Mouse (Mus musculus): ENCODE data around the gene Olfr1057. TPM values are rescaled to one million over a fixed set of nuclear protein-coding genes. Genes with fewer than 3 reads are reported as not detected.
"Not testable (repeated sequence)": the region's sequence is repeated elsewhere in the genome, so short reads cannot be mapped to it uniquely, and the experiment has no call there.

Olfr1057 gene
- not detected for total RNA-seq (2021)
- long read RNA-seq, experiment 1, result 0 reads
- long read RNA-seq, experiment 2, result 0 reads

DNA sequence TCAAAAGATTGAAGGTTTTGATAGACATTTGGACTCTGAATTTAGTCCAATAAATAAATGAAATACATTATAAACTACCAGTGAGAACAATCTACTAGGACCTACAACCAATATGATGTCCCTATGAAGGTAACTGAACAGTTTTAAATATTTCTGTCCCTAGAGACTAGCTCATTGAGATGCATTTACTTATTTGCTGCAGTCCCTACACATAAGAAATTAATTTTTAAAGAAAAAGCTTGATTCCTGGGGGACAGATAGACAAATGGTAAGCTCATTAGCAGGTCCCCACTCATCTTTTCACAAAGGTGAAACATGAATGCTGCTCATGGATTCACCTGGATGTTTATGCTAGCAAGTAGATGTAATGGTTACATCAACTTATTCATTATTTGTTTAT, at the start of gene Olfr1057:
TSS of gene Olfr1057 (minus strand) at position 101 of the 400 bp plus-strand sequence.
- TF ChIP-seq CTCF (IDR thresholded peaks at IDR 0.05), result no peak
- no peak within 1 kb of the TSS for H3K4me3 ChIP-seq
- intact Hi-C loops (cut with DNase I), result no loop called here
- no peak for DNase-seq (ENCODE audit: extremely low spot score in 1 of 2, low spot score in 2 of 2)
- no peak within 1 kb of the TSS for H3K27ac ChIP-seq

DNA sequence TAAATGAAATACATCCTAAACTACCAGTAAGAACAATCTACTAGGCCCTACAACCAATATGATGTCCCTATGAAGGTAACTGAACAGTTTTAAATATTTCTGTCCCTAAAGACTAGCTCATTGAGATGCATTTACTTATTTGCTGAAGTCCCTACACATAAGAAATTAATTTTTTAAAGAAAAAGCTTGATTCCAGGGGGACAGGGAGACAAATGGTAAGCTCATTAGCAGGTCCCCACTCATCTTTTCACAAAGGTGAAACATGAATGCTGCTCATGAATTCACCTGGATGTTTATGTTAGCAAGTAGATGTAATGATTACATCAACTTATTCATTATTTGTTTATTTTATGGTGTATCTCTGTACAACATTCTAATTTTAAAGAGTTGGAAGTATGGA, 48.5 kb upstream of the Olfr1057 start, which contains the start of gene Olfr1062:
TSS of gene Olfr1062 (minus strand) at position 101 of the 400 bp plus-strand sequence.
- DNase-seq (ENCODE audit: extremely low spot score in 1 of 2, low spot score in 2 of 2); H3K4me3 ChIP-seq; H3K27ac ChIP-seq; intact Hi-C loops (cut with DNase I): not testable (repeated sequence)

DNA sequence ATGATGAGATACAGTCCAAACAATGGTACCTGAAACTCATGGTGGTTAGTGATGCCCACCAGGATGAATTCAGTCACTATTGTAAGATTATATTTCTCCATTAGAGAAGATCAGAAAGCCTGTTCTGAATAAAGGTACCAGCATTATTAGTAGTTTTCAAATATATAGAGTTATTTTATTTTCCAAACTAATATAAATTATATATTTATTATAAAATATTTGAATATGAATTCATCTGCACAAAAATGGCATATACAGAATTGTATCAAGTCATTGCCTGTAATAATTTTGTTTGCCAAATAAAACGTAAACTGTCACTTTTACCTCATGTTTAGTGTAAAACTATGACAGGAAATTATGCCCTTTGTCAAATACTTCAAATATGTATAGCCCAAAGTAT, 35.8 kb upstream of the Olfr1057 start, which contains the start of gene Olfr1061:
TSS of gene Olfr1061 (minus strand) at position 101 of the 400 bp plus-strand sequence.
- H3K27ac ChIP-seq, result no peak within 1 kb of the TSS
- intact Hi-C loops (cut with DNase I), result no loop called here
- DNase-seq (ENCODE audit: extremely low spot score in 1 of 2, low spot score in 2 of 2), result no peak

DNA sequence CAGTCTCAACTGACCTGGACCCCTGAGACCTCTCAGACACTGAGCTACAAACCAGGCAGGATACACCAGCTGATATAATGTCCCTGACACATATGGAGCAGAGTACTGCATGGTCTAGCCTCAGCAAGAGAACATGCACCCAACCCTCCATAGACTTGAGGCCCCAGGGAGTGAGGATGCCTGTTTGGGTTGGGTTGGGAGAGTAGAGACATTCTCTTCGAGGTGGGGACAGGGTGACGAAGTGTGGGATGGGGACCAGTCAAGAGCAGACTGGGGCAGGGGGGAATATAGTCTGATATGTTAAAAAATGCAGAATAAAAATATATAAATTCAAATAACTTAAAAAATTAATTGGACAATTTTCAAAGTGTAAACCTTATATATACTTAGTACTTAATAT, 16.9 kb upstream of the Olfr1057 start:
- intact Hi-C loops (cut with DNase I), result no loop called here

More for the DNA sequence above, 35.8 kb upstream of the Olfr1057 start, which contains the start of gene Olfr1061:
- no peak within 1 kb of the TSS for H3K4me3 ChIP-seq
- TF ChIP-seq CTCF (IDR thresholded peaks at IDR 0.05), result no peak

DNA sequence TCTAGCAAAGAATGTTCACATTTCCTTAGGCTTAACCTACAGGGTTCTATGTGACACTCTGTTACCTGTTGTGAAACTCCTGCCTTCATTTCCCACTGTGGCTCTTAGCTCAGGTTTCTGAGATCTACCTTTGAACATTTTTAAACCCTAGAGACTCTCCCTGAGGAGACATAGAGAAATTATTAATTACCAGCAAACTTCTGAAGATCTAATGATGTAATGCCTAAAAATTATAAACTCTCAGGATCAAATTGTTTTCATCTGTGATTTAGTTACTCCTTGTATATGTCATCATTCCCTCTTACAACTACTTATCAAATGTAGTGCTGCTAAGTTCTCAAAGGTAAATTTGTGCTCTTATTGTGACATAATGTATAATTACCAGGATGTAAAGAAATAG, 10.3 kb upstream of the Olfr1057 start, which contains the start of gene Olfr1058:
TSS of gene Olfr1058 (minus strand) at position 101 of the 400 bp plus-strand sequence.
- DNase-seq (ENCODE audit: extremely low spot score in 1 of 2, low spot score in 2 of 2); intact Hi-C loops (cut with DNase I); H3K4me3 ChIP-seq; H3K27ac ChIP-seq: not testable (repeated sequence)

More for the DNA sequence above, 16.9 kb upstream of the Olfr1057 start:
- no peak for DNase-seq (ENCODE audit: extremely low spot score in 1 of 2, low spot score in 2 of 2)
- Histone ChIP-seq H3K27ac (no peak overlapping the region), H3K4me3 (no peak overlapping the region)
- TF ChIP-seq CTCF (IDR thresholded peaks at IDR 0.05), result no peak

DNA sequence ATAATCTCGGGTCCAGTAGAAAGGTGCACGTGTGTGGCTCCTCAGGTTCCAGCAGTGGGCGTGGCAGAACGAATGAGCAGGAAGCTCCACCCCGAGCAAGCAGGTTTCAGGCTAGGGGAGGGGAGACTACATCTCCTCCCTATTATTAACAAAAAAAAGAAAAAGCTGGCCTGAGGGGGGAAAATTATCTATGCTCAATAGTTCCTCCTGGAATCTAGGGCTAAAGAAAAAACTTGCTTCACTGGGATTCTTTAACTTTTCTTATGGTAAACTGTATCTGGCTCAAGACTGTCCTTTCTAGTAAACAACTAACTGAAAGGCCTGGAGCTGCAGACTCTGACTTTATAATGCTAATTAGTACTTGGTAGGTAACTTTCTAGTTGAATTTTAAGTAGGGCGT, 11.9 kb downstream of the Olfr1057 start:
- intact Hi-C loops (cut with DNase I); DNase-seq (ENCODE audit: extremely low spot score in 1 of 2, low spot score in 2 of 2); H3K4me3 ChIP-seq; H3K27ac ChIP-seq: not testable (repeated sequence)

DNA sequence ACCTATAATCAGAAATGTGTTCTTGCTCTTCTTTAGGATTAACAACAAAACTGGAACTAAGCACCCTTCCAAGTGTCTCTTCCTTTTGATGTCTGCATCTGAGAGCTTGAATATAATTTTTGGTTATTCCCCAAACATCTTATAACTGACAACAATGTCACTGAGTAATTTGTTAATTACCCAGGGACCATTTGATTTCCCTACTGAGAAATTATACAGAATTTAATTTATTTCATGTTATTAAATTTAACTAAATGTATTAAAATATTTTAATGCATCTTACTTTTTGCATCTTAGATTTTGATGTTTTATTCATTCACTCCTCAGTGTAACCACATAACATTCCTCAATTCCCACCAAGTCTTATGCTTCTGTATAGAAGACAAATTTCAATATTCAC, 15.8 kb downstream of the Olfr1057 start, which contains the start of gene Olfr1056:
TSS of gene Olfr1056 (minus strand) at position 101 of the 400 bp plus-strand sequence.
- Histone ChIP-seq H3K27ac (no peak within 1 kb of the TSS), H3K4me3 (no peak within 1 kb of the TSS)
- no peak for DNase-seq (ENCODE audit: extremely low spot score in 1 of 2, low spot score in 2 of 2)
- intact Hi-C loops (cut with DNase I), result no loop called here
- no peak for TF ChIP-seq CTCF (IDR thresholded peaks at IDR 0.05)

DNA sequence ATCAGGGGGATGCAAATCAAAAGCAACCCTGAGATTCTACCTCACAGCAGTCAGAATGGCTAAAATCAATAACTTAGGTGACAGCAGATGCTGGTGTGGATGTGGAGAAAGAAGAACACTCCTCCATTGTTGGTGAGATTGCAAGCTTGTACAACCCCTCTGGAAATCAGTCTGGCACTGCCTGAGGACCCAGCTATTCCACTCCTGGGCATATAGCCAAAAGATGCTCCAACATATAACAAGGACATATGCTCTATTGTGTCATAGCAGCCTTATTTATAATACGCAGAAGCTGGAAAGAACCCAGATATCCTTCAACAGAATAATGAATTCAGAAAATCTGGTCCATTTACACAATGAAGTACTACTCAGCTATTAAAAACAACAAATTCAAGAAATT, 26.4 kb downstream of the Olfr1057 start:
- DNase-seq (ENCODE audit: extremely low spot score in 1 of 2, low spot score in 2 of 2); H3K4me3 ChIP-seq; H3K27ac ChIP-seq; intact Hi-C loops (cut with DNase I): not testable (repeated sequence)

DNA sequence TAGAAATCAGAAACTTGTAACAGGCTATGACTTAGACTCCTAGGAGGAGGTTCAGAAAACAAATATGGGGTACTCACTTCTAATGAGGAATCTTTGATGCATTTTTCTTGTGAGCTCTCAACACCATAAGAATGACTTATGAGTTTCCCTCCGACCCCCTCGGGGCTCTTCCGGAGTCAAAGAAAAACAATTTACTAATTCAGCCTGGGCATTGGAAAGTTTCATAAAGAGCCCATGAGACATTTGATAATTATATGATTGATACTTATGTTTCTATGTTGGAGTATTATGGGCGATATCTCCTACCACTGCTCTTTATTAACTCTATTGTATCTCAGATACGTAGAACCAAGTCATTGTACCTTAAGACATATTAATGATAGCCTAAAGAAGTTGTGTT, 28.0 kb downstream of the Olfr1057 start, which contains the start of gene Olfr1055:
TSS of gene Olfr1055 (minus strand) at position 101 of the 400 bp plus-strand sequence.
- Histone ChIP-seq H3K27ac (no peak within 1 kb of the TSS), H3K4me3 (no peak within 1 kb of the TSS)
- DNase-seq (ENCODE audit: extremely low spot score in 1 of 2, low spot score in 2 of 2), result no peak
- TF ChIP-seq CTCF (IDR thresholded peaks at IDR 0.05), result no peak
- intact Hi-C loops (cut with DNase I), result no loop called here

DNA sequence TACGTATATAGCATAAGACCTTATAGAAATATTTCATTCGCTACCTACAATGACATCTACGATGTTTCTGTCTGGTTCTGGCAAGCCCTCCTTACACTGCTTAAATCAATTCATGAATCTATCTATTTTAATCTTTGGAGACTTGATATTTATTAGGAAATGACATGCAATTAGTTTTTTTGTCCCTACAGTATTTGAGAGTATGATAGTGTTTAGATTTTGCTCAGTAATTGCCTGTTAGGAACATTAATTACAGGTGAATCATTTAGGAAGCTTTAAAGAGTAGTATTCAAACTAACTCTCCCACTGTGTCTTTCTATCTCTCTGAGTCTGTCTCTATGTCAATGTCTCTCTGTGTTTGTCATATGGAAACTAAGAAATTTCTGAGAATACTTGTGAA, 42.9 kb downstream of the Olfr1057 start, which contains the start of gene Olfr1054:
TSS of gene Olfr1054 (minus strand) at position 101 of the 400 bp plus-strand sequence.
- no peak for TF ChIP-seq CTCF (IDR thresholded peaks at IDR 0.05)
- intact Hi-C loops (cut with DNase I), result no loop called here
- DNase-seq (ENCODE audit: extremely low spot score in 1 of 2, low spot score in 2 of 2), result no peak
- H3K4me3 ChIP-seq, result no peak within 1 kb of the TSS
- no peak within 1 kb of the TSS for H3K27ac ChIP-seq

Other genes with a start within 250 kb of the Olfr1057 start
- gene Olfr1039, start 242.5 kb downstream of the Olfr1057 start, total RNA-seq (2021), result not detected
- gene Olfr1040, start 231.7 kb downstream of the Olfr1057 start, total RNA-seq (2021), result not detected
- gene Olfr1042, start 216.6 kb downstream of the Olfr1057 start, total RNA-seq (2021), result not detected
- gene Olfr1043, start 210.9 kb downstream of the Olfr1057 start, total RNA-seq (2021), result not detected
- not detected for gene Olfr1044, start 200.6 kb downstream of the Olfr1057 start, total RNA-seq (2021)
- gene Olfr52, start 192.7 kb downstream of the Olfr1057 start, total RNA-seq (2021), result not detected
- not detected for gene Olfr1045, start 175.4 kb downstream of the Olfr1057 start, total RNA-seq (2021)
- not detected for gene Olfr1046, start 159.1 kb downstream of the Olfr1057 start, total RNA-seq (2021)
- gene Olfr1047, start 147.0 kb downstream of the Olfr1057 start, total RNA-seq (2021), result not detected
- not detected for gene Olfr1048, start 138.1 kb downstream of the Olfr1057 start, total RNA-seq (2021)
- not detected for gene Olfr1049, start 120.1 kb downstream of the Olfr1057 start, total RNA-seq (2021)
- gene Olfr1051, start 99.3 kb downstream of the Olfr1057 start, total RNA-seq (2021), result not detected
- not detected for gene Olfr1052, start 85.9 kb downstream of the Olfr1057 start, total RNA-seq (2021)
- gene Olfr1053, start 63.1 kb downstream of the Olfr1057 start, total RNA-seq (2021), result not detected
- not detected for gene Olfr1054, start 43.0 kb downstream of the Olfr1057 start, total RNA-seq (2021)
- gene Olfr1055, start 28.1 kb downstream of the Olfr1057 start, total RNA-seq (2021), result not detected
- gene Olfr1056, start 15.9 kb downstream of the Olfr1057 start, total RNA-seq (2021), result not detected
- not detected for gene Olfr1058, start 10.2 kb upstream of the Olfr1057 start, total RNA-seq (2021)
- not detected for gene Olfr1061, start 35.7 kb upstream of the Olfr1057 start, total RNA-seq (2021)
- not detected for gene Olfr1062, start 48.4 kb upstream of the Olfr1057 start, total RNA-seq (2021)
- gene Olfr1065, start 72.2 kb upstream of the Olfr1057 start, total RNA-seq (2021), result not detected
- gene Olfr1066, start 77.9 kb upstream of the Olfr1057 start, total RNA-seq (2021), result not detected
- not detected for gene Olfr228, start 109.0 kb upstream of the Olfr1057 start, total RNA-seq (2021)
- gene Olfr1076, start 130.1 kb upstream of the Olfr1057 start, total RNA-seq (2021), result not detected
- gene Olfr1079, start 164.1 kb upstream of the Olfr1057 start, total RNA-seq (2021), result not detected
- not detected for gene Olfr1080, start 179.8 kb upstream of the Olfr1057 start, total RNA-seq (2021)
- gene Olfr1082, start 220.6 kb upstream of the Olfr1057 start, total RNA-seq (2021), result not detected

All from left cerebral cortex, adult 2 months (tissue).